Mouse (Mus musculus) heart, embryonic 13.5 days (tissue): ENCODE measurements around the gene Esrra. TPM values are rescaled to one million over a fixed set of nuclear protein-coding genes. Genes with fewer than 3 reads are reported as not detected.

Source experiments
- ATAC-seq: fragments of 200-750 bp; cut with Nextera tagmentation; 2 replicates; pipeline ENCODE4 v1.8.0; 2017; ENCODE audit warnings: moderate TSS enrichment; ENCODE audit not compliant: insufficient number of reproducible peaks, low FRiP score, low TSS enrichment; ENCODE audit errors: extremely low read depth
- H3K27ac ChIP-seq: fragments of 300-500 bp; sonication (generic); replicated peaks from 2 replicates; pipeline ENCODE4 v1.5.1; 2015; ENCODE audit warnings: moderate library complexity, mild to moderate bottlenecking, inconsistent platforms
- H3K27me3 ChIP-seq: fragments of 300-500 bp; sonication (generic); replicated peaks from 2 replicates; pipeline ENCODE4 v1.6.1; 2015; ENCODE audit warnings: mild to moderate bottlenecking, inconsistent platforms
- H3K36me3 ChIP-seq: fragments of 300-500 bp; sonication (generic); 2 replicates; pipeline ENCODE4 v1.6.1; 2015; ENCODE audit warnings: mild to moderate bottlenecking, inconsistent platforms
- H3K4me1 ChIP-seq: fragments of 300-500 bp; sonication (generic); 2 replicates; pipeline ENCODE4 v1.6.1; 2015; ENCODE audit warnings: inconsistent platforms
- H3K4me2 ChIP-seq: fragments of 300-500 bp; sonication (generic); 2 replicates; pipeline ENCODE4 v1.6.1; 2015; ENCODE audit warnings: inconsistent platforms, mild to moderate bottlenecking, moderate library complexity
- H3K4me3 ChIP-seq: fragments of 300-500 bp; sonication (generic); 2 replicates; pipeline ENCODE4 v1.5.1; 2015; ENCODE audit warnings: moderate library complexity, mild to moderate bottlenecking, inconsistent platforms
- H3K9ac ChIP-seq: fragments of 300-500 bp; sonication (generic); 2 replicates; pipeline ENCODE4 v1.6.1; 2015; ENCODE audit warnings: inconsistent platforms, mild to moderate bottlenecking, moderate library complexity
- H3K9me3 ChIP-seq: fragments of 300-500 bp; sonication (generic); 2 replicates; pipeline ENCODE4 v1.6.1; 2016; ENCODE audit warnings: inconsistent platforms
- WGBS: fragments of 180-500 bp; shearing (Covaris S2); methylation state at CpG from one replicate; pipeline ENCODE4 v1.1.7; 2015; ENCODE audit warnings: mixed read lengths; 5-methylcytosine and 5-hydroxymethylcytosine counted together
- polyA plus RNA-seq: library from polyadenylated mRNA; unstranded; fragments of >200 nt; fragmentation: Nextera tagmentation; extraction: Ambion mirVana; gene quantifications from 2 replicates; pipeline ENCODE4 v1.2.1, GENCODE M21; 2015

Gene Esrra
- polyA plus RNA-seq, 1 experiment from 2014 or later, result 30.4 TPM

DNA sequence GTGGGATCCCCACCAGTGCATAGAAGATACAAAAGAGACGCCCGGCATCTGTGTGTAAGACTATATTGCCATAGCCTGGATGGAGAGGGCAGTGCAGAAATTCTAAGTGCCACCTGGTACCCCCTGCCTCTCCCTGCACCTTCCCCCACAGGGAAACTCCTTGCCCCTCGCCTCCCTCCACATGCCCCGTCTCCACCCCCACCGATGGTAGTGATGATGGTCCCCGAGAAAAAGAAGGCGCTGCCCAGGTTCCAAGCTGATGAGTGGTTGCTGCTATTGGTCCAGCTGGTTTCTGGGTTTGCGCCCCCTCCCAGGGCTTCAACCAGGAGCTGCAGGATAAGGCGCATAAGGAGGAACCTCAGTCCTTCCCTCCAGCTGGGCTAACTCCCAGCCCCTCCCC, 6.5 kb upstream of the Esrra start:
- Histone ChIP-seq H3K36me3 (no peaks in the 10 kb centered on the region), H3K9me3 (no peaks in the 10 kb centered on the region; the same call in 1 of the 2 replicates), H3K4me2 (no peak overlapping the region), H3K27me3 (peaks cover 96% of the 10 kb centered on the region), H3K4me1 (peaks cover 35% of the 10 kb centered on the region), H3K9ac (no peak overlapping the region), H3K4me3 (no peak overlapping the region), H3K27ac (no peak overlapping the region)
- 11% methylated on average over 9 of the region's 9 CpGs for WGBS
- no peak for ATAC-seq

DNA sequence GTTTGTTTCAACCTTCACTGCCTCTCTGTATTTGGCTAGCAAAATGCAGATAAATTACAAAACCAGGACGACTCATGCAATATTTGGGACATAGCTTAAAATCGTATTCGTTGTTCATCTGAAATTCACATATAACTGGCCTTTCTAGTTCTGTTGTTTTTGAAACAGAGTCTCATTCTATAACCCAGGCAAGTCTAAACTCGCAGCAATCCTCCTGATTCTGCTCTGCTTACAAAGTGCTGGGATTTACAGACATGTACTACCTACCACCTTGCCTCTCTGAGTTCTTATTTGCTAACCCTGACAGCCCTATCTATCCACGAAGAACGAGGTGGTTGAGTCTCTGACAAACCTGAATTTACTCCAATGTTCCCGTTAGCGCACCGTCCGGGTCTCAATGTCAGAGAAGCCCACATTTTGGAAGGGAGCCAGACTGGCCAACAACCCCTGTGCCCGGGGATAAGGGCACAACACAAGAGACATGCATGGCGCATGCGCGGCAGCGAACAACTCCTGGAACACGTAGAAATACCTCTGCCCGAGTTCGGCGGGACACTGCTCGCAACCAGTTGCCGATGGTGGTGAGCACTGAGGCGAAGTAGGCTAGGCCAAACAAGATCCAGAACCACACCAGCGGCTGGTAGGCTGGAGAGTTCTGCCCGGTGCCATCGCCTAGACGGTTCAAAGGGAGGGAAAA, 5.1 kb upstream of the Esrra start:
- peak overlapping the region; percentile 51; the same call in 1 of the 2 replicates for H3K9ac ChIP-seq
- H3K4me3 ChIP-seq, result peak overlapping the region; percentile 35
- H3K9me3 ChIP-seq, result no peaks in the 10 kb centered on the region; the same call in 1 of the 2 replicates
- peaks cover 84% of the 10 kb centered on the region for H3K27me3 ChIP-seq
- no peak overlapping the region for H3K27ac ChIP-seq
- no peaks in the 10 kb centered on the region for H3K36me3 ChIP-seq
- H3K4me2 ChIP-seq, result peak overlapping the region; percentile 64
- 14% methylated on average over 26 of the region's 26 CpGs for WGBS
- H3K4me1 ChIP-seq, result peaks cover 44% of the 10 kb centered on the region
- no peak for ATAC-seq

DNA sequence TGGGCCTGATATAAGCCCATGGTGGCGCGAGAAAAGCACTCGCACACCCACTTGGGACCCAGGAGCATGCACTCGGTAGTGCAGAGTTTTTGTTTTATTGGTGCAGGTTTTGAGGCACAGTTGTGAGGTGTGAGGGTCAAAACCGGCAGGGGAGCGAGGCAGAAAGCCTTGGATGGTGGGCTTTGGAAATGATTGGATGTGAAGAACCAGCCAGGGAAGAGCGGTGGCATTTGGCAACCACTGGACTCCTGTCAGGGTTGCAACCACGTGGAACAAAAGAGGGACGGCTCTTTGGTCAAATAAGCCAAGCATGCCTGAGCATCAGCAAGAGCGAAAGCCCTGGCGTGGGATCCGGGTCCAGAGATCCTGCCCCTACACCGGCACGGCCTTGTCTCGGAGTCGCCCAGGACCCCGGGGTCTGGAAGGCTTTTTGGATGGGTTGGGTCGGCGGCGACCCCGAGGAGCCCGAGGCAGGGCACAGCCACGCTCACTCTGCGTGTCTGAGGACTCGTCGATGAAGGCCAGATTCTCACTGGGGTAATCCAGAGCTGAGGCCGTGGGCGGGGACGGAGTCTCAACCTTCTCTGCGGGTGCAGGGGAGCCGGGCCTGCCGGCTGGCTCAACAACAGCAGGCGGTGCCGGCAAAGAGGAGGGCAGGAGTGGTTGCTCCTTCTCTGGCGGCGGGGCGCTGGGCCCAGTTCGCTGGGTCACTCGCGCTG, 4.2 kb upstream of the Esrra start:
- Histone ChIP-seq H3K36me3 (no peaks in the 10 kb centered on the region), H3K27ac (no peak overlapping the region), H3K27me3 (peaks cover 74% of the 10 kb centered on the region), H3K4me3 (peak overlapping the region; percentile 29), H3K9me3 (no peaks in the 10 kb centered on the region; the same call in 1 of the 2 replicates), H3K4me1 (peaks cover 45% of the 10 kb centered on the region), H3K4me2 (peak overlapping the region; percentile 58), H3K9ac (peak overlapping the region; percentile 60; the same call in 1 of the 2 replicates)
- 11% methylated on average over 39 of the region's 40 CpGs for WGBS
- ATAC-seq, result no peak

GRCm38 (mm10) chr19:6925307-6925573, 3.6 kb upstream of the Esrra start, which contains the start of gene Catsperz:
Catsperz (minus strand) TSS chr19:6925380.
- H3K4me3 ChIP-seq, result peak within 1 kb of the TSS; percentile 29
- no peaks in the 10 kb centered on the region for H3K36me3 ChIP-seq
- H3K4me1 ChIP-seq, result peaks cover 50% of the 10 kb centered on the region
- no peak for ATAC-seq
- peak within 1 kb of the TSS; percentile 58 for H3K4me2 ChIP-seq
- H3K9me3 ChIP-seq, result no peaks in the 10 kb centered on the region; the same call in 1 of the 2 replicates
- 5% methylated on average over 9 of the region's 9 CpGs for WGBS
- H3K27me3 ChIP-seq, result peaks cover 69% of the 10 kb centered on the region
- peak within 1 kb of the TSS; percentile 60 for H3K9ac ChIP-seq
- no peak within 1 kb of the TSS for H3K27ac ChIP-seq

DNA sequence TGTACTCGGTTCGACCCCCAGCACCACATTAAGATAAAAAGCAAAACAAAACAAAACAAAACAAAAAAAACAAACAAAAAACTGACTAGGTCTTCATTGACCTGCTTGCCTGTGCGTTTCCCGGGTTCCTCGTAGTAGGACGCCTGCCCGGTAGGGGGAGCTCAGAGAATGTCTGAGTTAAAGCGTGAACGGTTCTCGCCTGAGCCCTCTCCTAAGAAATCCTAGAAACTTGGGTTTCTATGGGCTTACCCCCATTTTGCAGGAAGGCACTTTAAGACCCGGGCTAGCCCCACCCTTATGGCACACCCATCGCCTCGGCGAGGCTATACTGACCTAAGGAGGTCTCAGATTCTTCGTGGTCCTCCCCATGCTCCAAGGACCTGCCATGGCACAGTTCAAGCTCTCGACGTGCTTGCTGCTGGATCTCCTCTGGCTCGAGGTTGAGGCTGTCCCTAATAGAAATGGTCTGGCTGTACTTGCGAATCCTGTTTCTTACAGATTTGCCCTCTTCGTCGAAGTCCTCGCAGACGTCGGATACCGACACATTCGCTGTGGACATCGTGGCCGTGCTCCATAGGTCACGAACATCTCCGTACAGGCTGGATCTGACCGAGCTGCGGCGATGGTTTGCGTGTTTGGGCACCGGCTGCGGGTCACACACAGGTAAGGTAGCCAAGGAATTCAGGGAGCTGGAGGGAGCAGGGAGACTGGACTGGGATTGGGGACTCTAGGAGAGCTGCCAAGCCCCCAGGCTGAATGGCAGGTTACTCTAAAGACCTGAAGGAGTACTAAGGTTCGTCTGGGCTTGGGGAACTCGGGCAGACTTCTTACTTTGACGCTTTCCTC, 3.1 kb upstream of the Esrra start:
- H3K27me3 ChIP-seq, result peaks cover 63% of the 10 kb centered on the region
- no peak overlapping the region for H3K27ac ChIP-seq
- H3K4me1 ChIP-seq, result peaks cover 56% of the 10 kb centered on the region
- H3K9ac ChIP-seq, result peak overlapping the region; percentile 60
- WGBS, result 3% methylated on average over 39 of the region's 39 CpGs
- no peaks in the 10 kb centered on the region; the same call in 1 of the 2 replicates for H3K9me3 ChIP-seq
- peak overlapping the region; percentile 29 for H3K4me3 ChIP-seq
- 0 out of 2 replicates have a peak, but pooled peaks cover 2% of the 10 kb centered on the region for H3K36me3 ChIP-seq
- H3K4me2 ChIP-seq, result peak overlapping the region; percentile 58
- no peak for ATAC-seq

DNA sequence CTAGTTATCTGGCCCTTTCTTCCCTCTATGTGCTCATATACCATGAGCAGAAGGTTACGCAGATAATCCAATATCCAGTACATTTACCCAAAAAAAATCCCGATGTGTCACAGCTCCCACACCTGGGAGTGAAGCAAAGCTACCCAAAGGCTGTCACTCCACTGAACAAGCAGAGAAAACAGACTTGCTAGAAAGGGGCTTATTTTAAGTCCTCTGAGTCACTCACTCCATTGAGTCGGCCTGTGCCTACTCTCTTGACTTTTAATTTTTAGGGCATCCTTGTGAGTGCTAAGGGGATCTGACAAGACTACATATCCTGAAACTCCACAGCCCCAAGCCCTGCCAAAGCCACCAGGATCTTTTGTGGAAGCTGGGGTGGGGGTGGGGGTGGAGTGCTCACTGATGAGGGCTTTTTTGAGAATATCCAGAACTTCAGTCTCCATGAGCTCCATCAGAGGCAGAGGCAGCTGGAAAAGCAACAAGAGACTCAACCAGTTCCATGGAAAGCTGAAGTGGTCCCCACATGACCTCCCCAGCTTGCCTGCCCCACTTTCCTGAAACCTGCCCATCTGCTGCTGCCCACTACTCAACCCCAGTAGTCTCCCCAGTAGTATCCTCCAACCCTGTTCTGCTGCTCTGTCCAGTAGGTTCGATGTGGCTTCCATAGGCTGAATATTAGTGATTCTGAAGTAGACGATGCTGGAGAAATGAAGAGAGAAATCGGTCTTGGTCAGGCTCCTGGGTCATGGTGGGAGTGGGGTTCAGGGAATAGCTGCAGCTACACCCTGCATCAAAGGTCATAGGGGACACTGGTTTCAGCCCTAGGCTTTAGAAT, 1.5 kb upstream of the Esrra start:
- H3K4me2 ChIP-seq, result peak overlapping the region; percentile 71
- peak overlapping the region; percentile 79 for H3K4me3 ChIP-seq
- ATAC-seq, result no peak
- H3K36me3 ChIP-seq, result peaks cover 17% of the 10 kb centered on the region
- peaks cover 64% of the 10 kb centered on the region for H3K4me1 ChIP-seq
- 56% methylated on average over 6 of the region's 6 CpGs for WGBS
- peak overlapping the region; percentile 83 for H3K27ac ChIP-seq
- peak overlapping the region; percentile 79 for H3K9ac ChIP-seq
- H3K27me3 ChIP-seq, result peaks cover 50% of the 10 kb centered on the region
- no peaks in the 10 kb centered on the region; the same call in 1 of the 2 replicates for H3K9me3 ChIP-seq

GRCm38 (mm10) chr19:6920741-6921636, 624 bp downstream of the Esrra start:
- Histone ChIP-seq H3K36me3 (peaks cover 31% of the 10 kb centered on the region), H3K4me3 (peak overlapping the region; percentile 79), H3K27me3 (peaks cover 28% of the 10 kb centered on the region), H3K4me1 (peaks cover 56% of the 10 kb centered on the region), H3K9me3 (no peaks in the 10 kb centered on the region; the same call in 1 of the 2 replicates), H3K4me2 (peak overlapping the region; percentile 95), H3K27ac (peak overlapping the region; percentile 95), H3K9ac (peak overlapping the region; percentile 94)
- WGBS, result 2% methylated on average over 36 of the region's 48 CpGs
- ATAC-seq, result no peak

DNA sequence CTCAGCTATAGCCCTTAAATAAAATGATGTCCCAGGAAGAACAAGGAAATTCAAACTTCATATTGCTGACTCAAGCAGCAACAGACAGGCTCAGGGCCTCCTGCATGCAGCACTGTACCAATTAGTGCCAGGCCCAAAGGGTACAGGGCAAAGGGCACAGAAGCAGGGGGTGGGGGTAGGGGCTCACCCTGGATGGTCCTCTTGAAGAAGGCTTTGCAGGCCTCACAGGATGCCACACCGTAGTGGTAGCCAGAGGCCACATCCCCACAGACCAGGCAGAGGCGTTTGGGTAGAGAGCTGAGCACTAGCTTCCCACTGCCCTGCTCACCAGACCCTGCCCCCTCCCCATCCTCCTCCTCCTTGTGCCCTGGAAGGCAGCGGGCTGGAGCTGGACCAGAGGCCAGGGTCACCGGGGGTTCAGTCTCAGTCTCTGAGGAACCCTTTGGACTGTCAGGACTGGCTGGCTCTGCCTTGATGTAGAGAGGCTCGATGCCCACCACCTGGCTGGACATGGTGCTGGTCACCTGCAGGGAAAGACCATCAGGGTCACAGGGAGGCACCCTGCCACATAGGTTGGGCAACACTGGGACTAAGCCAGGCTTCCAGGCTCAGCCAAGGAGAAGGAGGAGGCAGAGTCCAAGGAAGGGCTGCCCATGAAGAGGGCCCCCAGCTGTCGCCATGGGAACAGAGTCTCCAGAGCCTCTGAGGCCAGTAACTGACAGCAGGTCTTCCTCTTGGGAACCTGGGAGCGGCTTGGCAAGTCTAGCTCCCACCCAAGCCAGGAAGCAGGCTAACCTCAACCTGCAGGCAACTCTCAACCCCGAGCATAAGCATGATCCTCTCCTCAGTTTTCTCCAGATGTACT, 1.5 kb downstream of the Esrra start:
- WGBS, result 43% methylated on average over 8 of the region's 8 CpGs
- H3K36me3 ChIP-seq, result peaks cover 35% of the 10 kb centered on the region
- peak overlapping the region; percentile 79 for H3K4me3 ChIP-seq
- peak overlapping the region; percentile 94 for H3K9ac ChIP-seq
- no peak for ATAC-seq
- H3K4me2 ChIP-seq, result peak overlapping the region; percentile 95
- H3K4me1 ChIP-seq, result peaks cover 56% of the 10 kb centered on the region
- H3K27me3 ChIP-seq, result peaks cover 19% of the 10 kb centered on the region
- H3K27ac ChIP-seq, result peak overlapping the region; percentile 95
- H3K9me3 ChIP-seq, result no peaks in the 10 kb centered on the region

- peak overlapping the region; percentile 95 for H3K4me2 ChIP-seq
- peak overlapping the region; percentile 94 for H3K9ac ChIP-seq
- 0 out of 2 replicates have a peak overlapping the region, but pooled peaks have one; percentile 95 for H3K27ac ChIP-seq
- H3K4me3 ChIP-seq, result peak overlapping the region; percentile 79; the same call in 1 of the 2 replicates
- ATAC-seq, result no peak
- H3K27me3 ChIP-seq, result peaks cover 13% of the 10 kb centered on the region
- peaks cover 51% of the 10 kb centered on the region for H3K4me1 ChIP-seq
- H3K9me3 ChIP-seq, result no peaks in the 10 kb centered on the region
- peaks cover 37% of the 10 kb centered on the region for H3K36me3 ChIP-seq
These were observed 2.2 kb downstream of the Esrra start for GRCm38 (mm10) chr19:6919431-6919830.
